Mouse (Mus musculus): ENCODE results near the gene Hhat. TPM values are rescaled to one million over a fixed set of nuclear protein-coding genes. Genes with fewer than 3 reads are reported as not detected.

Hhat gene
- total RNA-seq, 1 experiment = 2.8 TPM

DNA sequence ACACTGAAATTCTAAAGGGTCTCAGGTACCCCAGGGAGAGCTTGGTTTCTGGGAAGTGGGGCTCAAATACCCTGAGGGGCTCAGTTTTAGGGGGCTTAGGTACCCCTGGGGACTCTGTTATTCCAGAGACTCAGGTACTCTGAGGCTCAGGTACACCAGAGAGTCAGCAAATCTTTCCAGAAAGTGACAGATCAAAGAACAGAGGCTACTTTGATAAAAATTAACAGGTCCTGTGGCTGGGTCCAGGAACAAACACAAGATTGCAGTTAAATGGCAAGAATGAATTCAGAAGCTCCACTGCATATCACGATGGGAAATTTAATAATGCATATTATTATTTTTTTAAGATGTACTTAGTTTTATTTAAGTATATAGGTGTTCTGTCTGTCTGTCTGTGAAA lies 211.7 kb downstream of the Hhat start:
- no peak for DNase-seq (ENCODE audit: low read depth, low spot score)
- Histone ChIP-seq H3K4me3 (ENCODE audit: insufficient read depth in 1 of 2, low read depth in 1 of 2, low read length in 2 of 2, poor library complexity in 1 of 2, severe bottlenecking in 1 of 2) (no peak overlapping the region), H3K4me1 (ENCODE audit: control insufficient read depth in 2 of 2, insufficient read depth in 2 of 2, low read length in 2 of 2, poor library complexity in 1 of 2) (no peaks in the 10 kb centered on the region), H3K27ac (ENCODE audit: insufficient read depth, low read depth, low read length, poor library complexity, severe bottlenecking) (no peak overlapping the region), H3K36me3 (ENCODE audit: control insufficient read depth, insufficient read depth, low read length, poor library complexity, severe bottlenecking) (no peaks in the 10 kb centered on the region), H3K9me3 (ENCODE audit: control insufficient read depth, insufficient read depth, low read depth, low read length) (no peaks in the 10 kb centered on the region), H3K9ac (ENCODE audit: insufficient read depth, low read depth, low read length, poor library complexity, severe bottlenecking) (no peak overlapping the region)
- in situ Hi-C loops (cut with MboI; ENCODE audit: low sequenced_read_pairs in 2 of 2, unreplicated experiment in 2 of 2) = no loop called here
- TF ChIP-seq CHD2 (IDR thresholded peaks at IDR 0.05; ENCODE audit: low read depth, low read length) (no peak), MAFK (IDR thresholded peaks at IDR 0.05; ENCODE audit: insufficient read depth, low read depth, low read length) (no peak), ZNF384 (IDR thresholded peaks at IDR 0.05; ENCODE audit: low read depth, low read length) (no peak), ZC3H11A (IDR thresholded peaks at IDR 0.05; ENCODE audit: borderline replicate concordance, low read depth, low read length) (no peak), HCFC1 (IDR thresholded peaks at IDR 0.05; ENCODE audit: borderline replicate concordance, insufficient read depth, low read length) (no peak)

DNA sequence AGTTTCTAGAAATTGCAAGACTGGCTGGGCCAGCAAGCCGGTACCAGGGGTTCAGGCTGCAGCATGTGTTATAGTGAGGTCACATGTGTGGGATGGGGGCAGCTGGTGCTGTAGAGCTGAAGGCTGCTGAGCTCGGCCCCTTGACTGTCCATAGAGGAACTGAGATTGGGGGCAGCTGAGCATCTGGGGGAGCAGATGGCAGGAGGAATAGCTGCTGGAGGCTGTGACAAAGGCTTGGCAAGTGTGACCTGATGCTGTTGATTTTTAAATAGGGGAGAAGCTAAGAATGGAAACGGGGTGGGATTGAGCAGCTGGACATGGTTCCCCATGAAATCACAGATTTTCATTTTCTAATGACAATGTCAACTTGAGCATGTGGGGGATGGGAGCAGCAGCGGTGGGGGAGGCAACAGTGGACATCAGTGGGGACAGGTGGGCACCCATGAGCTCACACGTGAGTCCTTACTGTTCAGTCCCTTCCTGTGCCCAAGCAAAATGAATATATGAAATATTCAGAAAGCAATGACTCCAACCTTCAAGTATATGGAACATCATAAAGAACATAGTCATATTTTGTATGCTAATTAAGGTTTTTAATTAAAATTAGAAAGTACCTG lies 212.9 kb downstream of the Hhat start:
- Histone ChIP-seq H3K27ac (ENCODE audit: insufficient read depth, low read depth, low read length, poor library complexity, severe bottlenecking) (no peak overlapping the region), H3K36me3 (ENCODE audit: control insufficient read depth, insufficient read depth, low read length, poor library complexity, severe bottlenecking) (no peaks in the 10 kb centered on the region), H3K9me3 (ENCODE audit: control insufficient read depth, insufficient read depth, low read depth, low read length) (no peaks in the 10 kb centered on the region), H3K9ac (ENCODE audit: insufficient read depth, low read depth, low read length, poor library complexity, severe bottlenecking) (no peak overlapping the region), H3K4me1 (ENCODE audit: control insufficient read depth in 2 of 2, insufficient read depth in 2 of 2, low read length in 2 of 2, poor library complexity in 1 of 2) (no peaks in the 10 kb centered on the region), H3K4me3 (ENCODE audit: insufficient read depth in 1 of 2, low read depth in 1 of 2, low read length in 2 of 2, poor library complexity in 1 of 2, severe bottlenecking in 1 of 2) (no peak overlapping the region)
- TF ChIP-seq ZC3H11A (IDR thresholded peaks at IDR 0.05; ENCODE audit: borderline replicate concordance, low read depth, low read length) = no peak
- TF ChIP-seq CHD2 (IDR thresholded peaks at IDR 0.05; ENCODE audit: low read depth, low read length) = no peak
- no peak for TF ChIP-seq ZNF384 (IDR thresholded peaks at IDR 0.05; ENCODE audit: low read depth, low read length)
- no peak for TF ChIP-seq HCFC1 (IDR thresholded peaks at IDR 0.05; ENCODE audit: borderline replicate concordance, insufficient read depth, low read length)
- no peak for TF ChIP-seq MAFK (IDR thresholded peaks at IDR 0.05; ENCODE audit: insufficient read depth, low read depth, low read length)
- no peak for DNase-seq (ENCODE audit: low read depth, low spot score)
- in situ Hi-C loops (cut with MboI; ENCODE audit: low sequenced_read_pairs in 2 of 2, unreplicated experiment in 2 of 2) = no loop called here

DNA sequence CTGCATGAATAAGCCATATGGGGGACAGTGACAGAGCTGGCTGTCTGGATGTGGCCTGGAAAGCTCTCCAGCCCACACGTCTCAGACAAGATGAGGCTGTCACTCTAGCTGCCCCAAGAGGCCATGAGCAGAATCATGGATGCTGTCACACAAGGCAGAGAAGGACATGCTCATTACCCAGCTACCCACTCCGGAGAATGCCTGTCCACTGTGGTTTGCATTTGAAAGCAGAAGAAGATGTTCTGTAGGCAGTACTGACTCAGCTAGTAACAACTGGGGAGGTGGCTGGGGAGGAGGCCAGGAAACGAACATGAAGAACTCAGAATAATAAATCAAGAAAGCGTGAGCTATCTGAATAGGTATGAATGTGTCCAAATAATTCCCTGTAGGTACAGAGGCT lies 215.5 kb downstream of the Hhat start:
- Histone ChIP-seq H3K9ac (ENCODE audit: insufficient read depth, low read depth, low read length, poor library complexity, severe bottlenecking) (no peak overlapping the region), H3K4me3 (ENCODE audit: insufficient read depth in 1 of 2, low read depth in 1 of 2, low read length in 2 of 2, poor library complexity in 1 of 2, severe bottlenecking in 1 of 2) (no peak overlapping the region), H3K9me3 (ENCODE audit: control insufficient read depth, insufficient read depth, low read depth, low read length) (no peaks in the 10 kb centered on the region), H3K27ac (ENCODE audit: insufficient read depth, low read depth, low read length, poor library complexity, severe bottlenecking) (no peak overlapping the region), H3K4me1 (ENCODE audit: control insufficient read depth in 2 of 2, insufficient read depth in 2 of 2, low read length in 2 of 2, poor library complexity in 1 of 2) (no peaks in the 10 kb centered on the region), H3K36me3 (ENCODE audit: control insufficient read depth, insufficient read depth, low read length, poor library complexity, severe bottlenecking) (no peaks in the 10 kb centered on the region)
- DNase-seq (ENCODE audit: low read depth, low spot score) = no peak
- no peak for TF ChIP-seq MAFK (IDR thresholded peaks at IDR 0.05; ENCODE audit: insufficient read depth, low read depth, low read length)
- TF ChIP-seq CHD2 (IDR thresholded peaks at IDR 0.05; ENCODE audit: low read depth, low read length) = no peak
- TF ChIP-seq ZC3H11A (IDR thresholded peaks at IDR 0.05; ENCODE audit: borderline replicate concordance, low read depth, low read length) = no peak
- no peak for TF ChIP-seq ZNF384 (IDR thresholded peaks at IDR 0.05; ENCODE audit: low read depth, low read length)
- no peak for TF ChIP-seq HCFC1 (IDR thresholded peaks at IDR 0.05; ENCODE audit: borderline replicate concordance, insufficient read depth, low read length)
- in situ Hi-C loops (cut with MboI; ENCODE audit: low sequenced_read_pairs in 2 of 2, unreplicated experiment in 2 of 2) = no loop called here

- in situ Hi-C loops (cut with MboI; ENCODE audit: low sequenced_read_pairs in 2 of 2, unreplicated experiment in 2 of 2) = no loop called here
- DNase-seq (ENCODE audit: low read depth, low spot score) = no peak
- H3K4me1 ChIP-seq (ENCODE audit: control insufficient read depth in 2 of 2, insufficient read depth in 2 of 2, low read length in 2 of 2, poor library complexity in 1 of 2) = no peaks in the 10 kb centered on the region
- TF ChIP-seq MAFK (IDR thresholded peaks at IDR 0.05; ENCODE audit: insufficient read depth, low read depth, low read length) (no peak), ZC3H11A (IDR thresholded peaks at IDR 0.05; ENCODE audit: borderline replicate concordance, low read depth, low read length) (no peak), ZNF384 (IDR thresholded peaks at IDR 0.05; ENCODE audit: low read depth, low read length) (no peak), CHD2 (IDR thresholded peaks at IDR 0.05; ENCODE audit: low read depth, low read length) (no peak)
- H3K9me3 ChIP-seq (ENCODE audit: control insufficient read depth, insufficient read depth, low read depth, low read length) = no peaks in the 10 kb centered on the region
- no peaks in the 10 kb centered on the region for H3K36me3 ChIP-seq (ENCODE audit: control insufficient read depth, insufficient read depth, low read length, poor library complexity, severe bottlenecking)
- no peak overlapping the region for H3K9ac ChIP-seq (ENCODE audit: insufficient read depth, low read depth, low read length, poor library complexity, severe bottlenecking)
- H3K4me3 ChIP-seq (ENCODE audit: insufficient read depth in 1 of 2, low read depth in 1 of 2, low read length in 2 of 2, poor library complexity in 1 of 2, severe bottlenecking in 1 of 2) = no peak overlapping the region
- no peak overlapping the region for H3K27ac ChIP-seq (ENCODE audit: insufficient read depth, low read depth, low read length, poor library complexity, severe bottlenecking)
Observed at GRCm38 (mm10) chr1:192550561-192550960, 220.5 kb downstream of the Hhat start.

- Histone ChIP-seq H3K4me3 (ENCODE audit: insufficient read depth in 1 of 2, low read depth in 1 of 2, low read length in 2 of 2, poor library complexity in 1 of 2, severe bottlenecking in 1 of 2) (no peak overlapping the region), H3K27ac (ENCODE audit: insufficient read depth, low read depth, low read length, poor library complexity, severe bottlenecking) (no peak overlapping the region), H3K9ac (ENCODE audit: insufficient read depth, low read depth, low read length, poor library complexity, severe bottlenecking) (no peak overlapping the region), H3K4me1 (ENCODE audit: control insufficient read depth in 2 of 2, insufficient read depth in 2 of 2, low read length in 2 of 2, poor library complexity in 1 of 2) (no peaks in the 10 kb centered on the region), H3K9me3 (ENCODE audit: control insufficient read depth, insufficient read depth, low read depth, low read length) (no peaks in the 10 kb centered on the region), H3K36me3 (ENCODE audit: control insufficient read depth, insufficient read depth, low read length, poor library complexity, severe bottlenecking) (no peaks in the 10 kb centered on the region)
- no peak for DNase-seq (ENCODE audit: low read depth, low spot score)
- in situ Hi-C loops (cut with MboI; ENCODE audit: low sequenced_read_pairs in 2 of 2, unreplicated experiment in 2 of 2) = no loop called here
- TF ChIP-seq CHD2 (IDR thresholded peaks at IDR 0.05; ENCODE audit: low read depth, low read length) (no peak), ZNF384 (IDR thresholded peaks at IDR 0.05; ENCODE audit: low read depth, low read length) (no peak), ZC3H11A (IDR thresholded peaks at IDR 0.05; ENCODE audit: borderline replicate concordance, low read depth, low read length) (no peak), MAFK (IDR thresholded peaks at IDR 0.05; ENCODE audit: insufficient read depth, low read depth, low read length) (no peak), HCFC1 (IDR thresholded peaks at IDR 0.05; ENCODE audit: borderline replicate concordance, insufficient read depth, low read length) (no peak)
Observed at GRCm38 (mm10) chr1:192546843-192547242, 224.2 kb downstream of the Hhat start.
